Comparison of ENCODE assay signal across 9 mouse cellular contexts in the genomic region with DNA sequence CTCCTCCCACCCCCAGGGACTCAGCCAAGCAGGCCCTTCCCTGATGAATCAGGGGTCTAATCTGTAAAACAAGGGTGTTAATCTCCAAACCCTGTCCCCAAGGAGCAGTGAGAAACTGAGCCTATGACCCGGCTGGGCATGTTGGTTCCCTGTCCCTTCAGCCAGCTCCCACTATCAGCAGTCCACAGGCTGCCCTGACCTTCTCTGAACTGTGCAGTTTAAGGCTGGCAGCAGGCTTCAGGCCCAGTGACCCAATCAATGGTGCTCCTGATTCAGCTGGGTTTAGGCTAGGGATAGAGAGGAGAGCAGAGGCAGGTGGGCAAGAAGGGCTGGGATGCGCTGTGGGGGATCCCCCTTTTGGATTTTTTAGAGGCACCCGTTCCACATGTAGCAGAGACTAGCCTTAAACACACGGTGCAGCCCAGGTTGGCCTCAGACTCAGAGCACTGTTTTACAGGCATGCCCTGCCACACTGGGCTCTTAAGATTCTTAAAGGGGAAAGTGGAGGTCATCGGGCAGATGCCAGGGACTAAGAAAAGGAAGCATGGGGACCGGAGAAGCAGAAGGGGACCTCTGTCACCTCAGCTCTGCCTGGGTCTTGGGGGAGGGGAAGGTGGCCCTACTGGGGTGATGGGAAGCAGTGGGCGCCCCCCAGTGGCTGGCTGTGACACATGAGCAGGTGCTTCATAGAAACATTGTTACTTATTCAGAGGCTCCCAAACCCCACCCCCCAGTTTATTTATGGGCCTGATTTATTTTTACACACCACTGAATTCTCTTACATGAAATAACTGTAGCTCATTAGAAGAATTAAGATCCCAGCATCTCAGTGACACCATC. TPM values are rescaled to one million over a fixed set of nuclear protein-coding genes. Genes with fewer than 3 reads are reported as not detected.
DNase-seq lines count a peak whose midpoint lies in the region; ATAC-seq and TF ChIP-seq lines count a peak whose summit lies in the region.
"Had no signal": no experiment of that assay in that cellular context is flagged by ENCODE, and none has a peak within 500 bp of the region (broad histone marks: within the 10 kb centered on the region; RNA-seq: fewer than 3 reads in every experiment).

No protein-coding gene starts in this region.

- peak; percentile 46 for TF ChIP-seq CTCF in olfactory bulb, adult 2 months (IDR thresholded peaks at IDR 0.05; ENCODE audit: insufficient read depth, low read depth, low read length)

- no peak overlapping the region for H3K27ac ChIP-seq in kidney, embryonic 14.5 days (ENCODE audit: low read depth, low read length)
- no peak overlapping the region for H3K27ac ChIP-seq in limb, embryonic 10.5 days
- H3K27ac ChIP-seq in olfactory bulb, adult 2 months (ENCODE audit: insufficient read depth, low read depth, low read length) = 0 out of 2 replicates have a peak overlapping the region, but pooled peaks have one; percentile 46
- H3K27ac ChIP-seq: liver, embryonic 15.5 days had no signal

- peak; percentile 79 for DNase-seq in kidney, adult 18-20 months
- DNase-seq in adipocyte (ENCODE audit: low spot score) = peak; percentile 40
- peak; percentile 69 for DNase-seq in embryo, embryonic 9.5 days (ENCODE audit: extremely low spot score)
- DNase-seq in heart, postnatal 36 days = peak; percentile 53 to 59
- DNase-seq in limb, embryonic 10.5 days (ENCODE audit: low spot score) = peak; percentile 72
- DNase-seq in thymus, postnatal 36 days = peak; percentile 75 to 77

- H3K9ac ChIP-seq in kidney, embryonic 14.5 days (ENCODE audit: low read depth, low read length) = no peak overlapping the region
- H3K9ac ChIP-seq: liver, embryonic 15.5 days had no signal

- H3K36me3 ChIP-seq in kidney, embryonic 14.5 days (ENCODE audit: control insufficient read depth, insufficient read depth, low read length) = no peaks in the 10 kb centered on the region
- H3K36me3 ChIP-seq in limb, embryonic 10.5 days = no peaks in the 10 kb centered on the region
- H3K36me3 ChIP-seq: liver, embryonic 15.5 days had no signal

- intact Hi-C loops in heart, postnatal 36 days (cut with DNase I) = loop anchor here (2.0 kb wide), 1 partner anchor 26 kb away; no protein-coding TSS in a partner anchor

- H3K4me3 ChIP-seq in kidney, embryonic 14.5 days (ENCODE audit: low read length) = no peak overlapping the region
- H3K4me3 ChIP-seq in limb, embryonic 10.5 days = no peak overlapping the region
- no peak overlapping the region for H3K4me3 ChIP-seq in olfactory bulb, adult 2 months (ENCODE audit: insufficient read depth, low read depth, low read length)
- H3K4me3 ChIP-seq: liver, embryonic 15.5 days had no signal

- ATAC-seq in kidney, embryonic 14.5 days (ENCODE audit: low FRiP score, low TSS enrichment) = no peak

- no peak overlapping the region for H3K4me2 ChIP-seq in kidney, embryonic 14.5 days (replicated peaks; ENCODE audit: low read depth, low read length)
- H3K4me2 ChIP-seq: liver, embryonic 15.5 days had no signal

- 23% methylated on average over 7 of the region's 7 CpGs for WGBS in kidney, embryonic 14.5 days
- WGBS in limb, embryonic 10.5 days = 15% methylated on average over 7 of the region's 7 CpGs
- 19% methylated on average over 7 of the region's 7 CpGs for WGBS in olfactory bulb, adult 2 months

- no peaks in the 10 kb centered on the region for H3K9me3 ChIP-seq in kidney, embryonic 14.5 days (ENCODE audit: control insufficient read depth, low read length)
- no peaks in the 10 kb centered on the region for H3K9me3 ChIP-seq in limb, embryonic 10.5 days (replicated peaks)
- H3K9me3 ChIP-seq: liver, embryonic 15.5 days had no signal

- no peak for TF ChIP-seq POLR2A in olfactory bulb, adult 2 months (IDR thresholded peaks at IDR 0.05; ENCODE audit: insufficient read depth, low read depth, low read length)

- H3K4me1 ChIP-seq in kidney, embryonic 14.5 days (ENCODE audit: control insufficient read depth, insufficient read depth, low read length) = peaks cover 17% of the 10 kb centered on the region
- peaks cover 56% of the 10 kb centered on the region for H3K4me1 ChIP-seq in limb, embryonic 10.5 days
- H3K4me1 ChIP-seq in olfactory bulb, adult 2 months (ENCODE audit: control insufficient read depth, insufficient read depth, low read length) = peaks cover 70% of the 10 kb centered on the region

- H3K27me3 ChIP-seq in kidney, embryonic 14.5 days (ENCODE audit: control insufficient read depth, insufficient read depth, low read length) = peaks cover 13% of the 10 kb centered on the region
- H3K27me3 ChIP-seq in limb, embryonic 10.5 days (ENCODE audit: low read depth, poor library complexity, severe bottlenecking) = peaks cover 93% of the 10 kb centered on the region

RNA-seq across cellular contexts. Expression of gene Srcin1, which starts 19.2 kb away (rescaled TPM):
- polyA plus RNA-seq in kidney, embryonic 14.5 days (2014; fragmentation: Nextera tagmentation; extraction: Ambion mirVana) = 0.97 and 1.1 TPM in 2 replicates
- under 1 TPM; 0.08 to 0.16 TPM for total RNA-seq in heart, postnatal 36 days (2021)
- 0.24 and 0.25 TPM in 2 replicates for polyA plus RNA-seq in limb, embryonic 10.5 days (2016; fragmentation: Nextera tagmentation; extraction: Ambion mirVana)
- polyA plus RNA-seq in olfactory bulb, adult 2 months (2012; ENCODE audit: insufficient read depth, insufficient read length, low replicate concordance, missing spikeins) = not detected in 2 replicates
- polyA plus RNA-seq: liver, embryonic 15.5 days had no signal

RNA-seq across cellular contexts. Expression of gene 4933428G20Rik, which starts 56.6 kb away (rescaled TPM):
- polyA plus RNA-seq in kidney, embryonic 14.5 days (2014; fragmentation: Nextera tagmentation; extraction: Ambion mirVana) = 0.15 and 0.69 TPM in 2 replicates
- total RNA-seq in heart, postnatal 36 days (2021) = not detected
- polyA plus RNA-seq in limb, embryonic 10.5 days (2016; fragmentation: Nextera tagmentation; extraction: Ambion mirVana) = 0.49 and 0.54 TPM in 2 replicates
- not detected in 2 replicates for polyA plus RNA-seq in olfactory bulb, adult 2 months (2012; ENCODE audit: insufficient read depth, insufficient read length, low replicate concordance, missing spikeins)
